In genomic region chr9:53535416-53536320, GRCm38 (mm10) we compare ENCODE assay signal across 7 mouse cellular contexts. TPM values are rescaled to one million over a fixed set of nuclear protein-coding genes. Genes with fewer than 3 reads are reported as not detected.
DNase-seq lines count a peak whose midpoint lies in the region; ATAC-seq and TF ChIP-seq lines count a peak whose summit lies in the region.

No protein-coding gene starts in this region.

- ATAC-seq in hindbrain, embryonic 14.5 days (ENCODE audit: low FRiP score), result no peak
- no peak for ATAC-seq in neural tube, embryonic 13.5 days (ENCODE audit: low read depth)

- DNase-seq in 416B (ENCODE audit: low read depth), result peak; percentile 42
- peak; percentile 20 for DNase-seq in embryo, embryonic 9.5 days (ENCODE audit: extremely low spot score)
- DNase-seq in hindbrain, embryonic 14.5 days (ENCODE audit: low spot score), result no peak
- peak; percentile 66 for DNase-seq in liver, adult 2 months (ENCODE audit: extremely low read depth, low read depth, low spot score)
- no peak for DNase-seq in left cerebral cortex, postnatal 25 days (ENCODE audit: low spot score in 2 of 2)

- peak overlapping the region; percentile 66 for H3K9ac ChIP-seq in hindbrain, embryonic 14.5 days
- peak overlapping the region; percentile 62 for H3K9ac ChIP-seq in liver, adult 2 months (ENCODE audit: low read depth, low read length)
- H3K9ac ChIP-seq in neural tube, embryonic 13.5 days, result peak overlapping the region; percentile 73

- H3K4me3 ChIP-seq in E14TG2a.4 (replicated peaks; ENCODE audit: low read length), result peak overlapping the region; percentile 98
- H3K4me3 ChIP-seq in hindbrain, embryonic 14.5 days (replicated peaks; ENCODE audit: low read length), result peak overlapping the region; percentile 62
- peak overlapping the region; percentile 64 for H3K4me3 ChIP-seq in liver, adult 2 months (ENCODE audit: insufficient read depth, low read depth, low read length)
- peak overlapping the region; percentile 93 for H3K4me3 ChIP-seq in neural tube, embryonic 13.5 days

- H3K27ac ChIP-seq in hindbrain, embryonic 14.5 days, result peak overlapping the region; percentile 69
- peak overlapping the region; percentile 49 for H3K27ac ChIP-seq in liver, adult 2 months (replicated peaks; ENCODE audit: insufficient read depth, low read depth, low read length)
- peak overlapping the region; percentile 85 for H3K27ac ChIP-seq in neural tube, embryonic 13.5 days (replicated peaks)

- no peak for TF ChIP-seq CTCF in E14TG2a.4 (conservative IDR thresholded peaks at IDR 0.05; ENCODE audit: low read length)
- TF ChIP-seq CTCF in liver, adult 2 months (IDR thresholded peaks at IDR 0.05; ENCODE audit: low read depth, low read length), result no peak

- no peak for TF ChIP-seq POLR2A in liver, adult 2 months (IDR thresholded peaks at IDR 0.05; ENCODE audit: extremely low read depth, insufficient read depth, low read length)

- H3K79me2 ChIP-seq in liver, adult 2 months (ENCODE audit: control insufficient read depth, insufficient read depth, low read length), result no peaks in the 10 kb centered on the region; the same call in 1 of the 2 replicates

- H3K27me3 ChIP-seq in E14TG2a.4 (ENCODE audit: insufficient read depth, low read length), result no peaks in the 10 kb centered on the region
- H3K27me3 ChIP-seq in hindbrain, embryonic 14.5 days (ENCODE audit: control insufficient read depth, insufficient read depth, low read length), result no peaks in the 10 kb centered on the region
- H3K27me3 ChIP-seq in liver, adult 2 months (ENCODE audit: control insufficient read depth, insufficient read depth, low read length), result no peaks in the 10 kb centered on the region
- no peaks in the 10 kb centered on the region for H3K27me3 ChIP-seq in neural tube, embryonic 13.5 days

- H3K36me3 ChIP-seq in E14TG2a.4 (ENCODE audit: insufficient read depth, low read length), result peaks cover 42% of the 10 kb centered on the region
- H3K36me3 ChIP-seq in hindbrain, embryonic 14.5 days (replicated peaks; ENCODE audit: control insufficient read depth, insufficient read depth), result peaks cover 13% of the 10 kb centered on the region
- peaks cover 3% of the 10 kb centered on the region; the same call in 1 of the 2 replicates for H3K36me3 ChIP-seq in liver, adult 2 months (ENCODE audit: control insufficient read depth, insufficient read depth, low read length)
- peaks cover 15% of the 10 kb centered on the region for H3K36me3 ChIP-seq in neural tube, embryonic 13.5 days

- 24% methylated on average over 17 of the region's 17 CpGs for WGBS in hindbrain, embryonic 14.5 days
- WGBS in liver, adult 2 months, result 6% methylated on average over 17 of the region's 17 CpGs
- 20% methylated on average over 17 of the region's 17 CpGs for WGBS in neural tube, embryonic 13.5 days

- peaks cover 40% of the 10 kb centered on the region for H3K4me1 ChIP-seq in E14TG2a.4 (replicated peaks; ENCODE audit: low read depth, low read length)
- peaks cover 12% of the 10 kb centered on the region for H3K4me1 ChIP-seq in hindbrain, embryonic 14.5 days (replicated peaks; ENCODE audit: control insufficient read depth, insufficient read depth, low read length)
- peaks cover 4% of the 10 kb centered on the region; the same call in 1 of the 2 replicates for H3K4me1 ChIP-seq in liver, adult 2 months (ENCODE audit: control insufficient read depth, insufficient read depth, low read length)
- H3K4me1 ChIP-seq in neural tube, embryonic 13.5 days (replicated peaks), result peaks cover 31% of the 10 kb centered on the region

- H3K4me2 ChIP-seq in hindbrain, embryonic 14.5 days (replicated peaks), result peak overlapping the region; percentile 95
- peak overlapping the region; percentile 94 for H3K4me2 ChIP-seq in neural tube, embryonic 13.5 days

- intact Hi-C loops in left cerebral cortex, postnatal 25 days (cut with DNase I), result loop anchor here (5.0 kb wide), 1 partner anchor 288 kb away; the partner anchor contains the start of gene Ddx10

- no peaks in the 10 kb centered on the region for H3K9me3 ChIP-seq in E14TG2a.4 (ENCODE audit: low read length)
- no peaks in the 10 kb centered on the region for H3K9me3 ChIP-seq in hindbrain, embryonic 14.5 days (ENCODE audit: control insufficient read depth, low read length)
- H3K9me3 ChIP-seq in neural tube, embryonic 13.5 days, result no peaks in the 10 kb centered on the region

RNA-seq across cellular contexts. Expression of gene Atm, which starts 0.9 kb away (rescaled TPM):
- 10.2 and 12.9 TPM in 2 replicates for polyA plus RNA-seq in hindbrain, embryonic 14.5 days (2014; fragmentation: Nextera tagmentation; extraction: Ambion mirVana)
- total RNA-seq in liver, adult 2 months (2014; rRNA removed), result 7.6 and 8.3 TPM in 2 replicates
- 0.77 and 0.93 TPM in 2 replicates for polyA plus RNA-seq in liver, adult 2 months (2012; rRNA removed)
- polyA plus RNA-seq in neural tube, embryonic 13.5 days (2015; fragmentation: Nextera tagmentation; extraction: Ambion mirVana), result 9.5 and 12.1 TPM in 2 replicates
- total RNA-seq in left cerebral cortex, postnatal 25 days (2021), result 10 to 100 TPM; 15.3 to 16.8 TPM

RNA-seq across cellular contexts. Expression of gene Npat, which starts 1.2 kb away (rescaled TPM):
- polyA plus RNA-seq in hindbrain, embryonic 14.5 days (2014; fragmentation: Nextera tagmentation; extraction: Ambion mirVana), result 13.8 and 15.3 TPM in 2 replicates
- total RNA-seq in liver, adult 2 months (2014; rRNA removed), result 3.8 and 5.2 TPM in 2 replicates
- polyA plus RNA-seq in liver, adult 2 months (2012; rRNA removed), result 0.57 and 0.86 TPM in 2 replicates
- 11.8 and 12.2 TPM in 2 replicates for polyA plus RNA-seq in neural tube, embryonic 13.5 days (2015; fragmentation: Nextera tagmentation; extraction: Ambion mirVana)
- 10 to 100 TPM; 17.5 to 20.4 TPM for total RNA-seq in left cerebral cortex, postnatal 25 days (2021)

Comparison
In these comparisons a context has a peak if more than half of its experiments do, and no peak if none do; other contexts are left out.
1. DNase-seq: peak in 416B (single experiment), embryo, embryonic 9.5 days (single experiment) and liver, adult 2 months (single experiment); none in hindbrain, embryonic 14.5 days (single experiment) and left cerebral cortex, postnatal 25 days (0 of 2).
2. Peak in every context shown above with its lines, with median percentiles within 50 percentile points of each other: H3K4me3 ChIP-seq, H3K27ac ChIP-seq and H3K9ac ChIP-seq.